Mouse (Mus musculus) heart, postnatal 10 days (tissue): ENCODE data around the gene Tkt. TPM values are rescaled to one million over a fixed set of nuclear protein-coding genes. Genes with fewer than 3 reads are reported as not detected.
"Not testable (repeated sequence)": the region's sequence is repeated elsewhere in the genome, so short reads cannot be mapped to it uniquely, and the experiment has no call there.

Source experiments
- DNase-seq, 2 experiments: peaks; one replicate each; pipeline ENCODE4 v3.0.0; 2021
- intact Hi-C: fragments of 180-260 bp; cut with DNase I; formaldehyde crosslinking; loops from one replicate; pipeline ENCODE4 v1.15.1; 2025
- total RNA-seq, 2 experiments: library from RNA; stranded (reverse); gene quantifications; 2 replicates each; pipeline ENCODE4 v1.2.3; 2021

The Tkt gene
- 100 to 1,000 TPM in 1 of 2 experiments, 10 to 100 TPM in 1; 64.1 to 105 TPM for total RNA-seq

GRCm38 (mm10) chr14:30548131-30548720 is at the start of gene Tkt:
Tkt (plus strand) TSS chr14:30548359.
- intact Hi-C loops, result loop anchor here (2.0 kb wide), 2 partner anchors 27 to 69 kb away; partner anchors contain the start of gene Dcp1a
- peak; percentile 91 to 93 for DNase-seq

GRCm38 (mm10) chr14:30504990-30505389 is 43.2 kb upstream of the Tkt start:
- intact Hi-C loops, result no loop called here
- DNase-seq, result no peak

- intact Hi-C loops, result no loop called here
- DNase-seq, result no peak
These were observed 37.9 kb upstream of the Tkt start for GRCm38 (mm10) chr14:30510214-30510763.

GRCm38 (mm10) chr14:30512896-30513295 is 35.3 kb upstream of the Tkt start:
- DNase-seq, result no peak

GRCm38 (mm10) chr14:30515931-30516723 is 32.0 kb upstream of the Tkt start:
- intact Hi-C loops, result loop anchor here (1.0 kb wide), 1 partner anchor 379 kb away; no protein-coding TSS in a partner anchor
- DNase-seq, result peak in 1 of 2 experiments; percentile 21

More at GRCm38 (mm10) chr14:30512896-30513295, 35.3 kb upstream of the Tkt start:
- intact Hi-C loops, result no loop called here

GRCm38 (mm10) chr14:30519323-30519722 is 28.8 kb upstream of the Tkt start:
- DNase-seq, result no peak
- intact Hi-C loops, result no loop called here

GRCm38 (mm10) chr14:30523356-30523755 is 24.8 kb upstream of the Tkt start:
- no peak for DNase-seq
- intact Hi-C loops, result no loop called here

- intact Hi-C loops, result no loop called here
- no peak for DNase-seq
These were observed 19.8 kb upstream of the Tkt start for GRCm38 (mm10) chr14:30528392-30528791.

GRCm38 (mm10) chr14:30528961-30529360 is 19.2 kb upstream of the Tkt start:
- intact Hi-C loops, result no loop called here
- DNase-seq, result no peak

GRCm38 (mm10) chr14:30529454-30529853 is 18.7 kb upstream of the Tkt start:
- intact Hi-C loops, result no loop called here

GRCm38 (mm10) chr14:30530726-30531269 is 17.4 kb upstream of the Tkt start:
- intact Hi-C loops, result loop anchor here (5.0 kb wide), 1 partner anchor 42 kb away; no protein-coding TSS in a partner anchor
- peak; percentile 55 to 74 for DNase-seq

More at GRCm38 (mm10) chr14:30529454-30529853, 18.7 kb upstream of the Tkt start:
- DNase-seq, result no peak

GRCm38 (mm10) chr14:30531431-30531830 is 16.7 kb upstream of the Tkt start:
- intact Hi-C loops, result loop anchor here (5.0 kb wide), 1 partner anchor 41 kb away; no protein-coding TSS in a partner anchor
- DNase-seq, result no peak

- DNase-seq, result no peak
- intact Hi-C loops, result loop anchor here (5.0 kb wide), 1 partner anchor 40 kb away; no protein-coding TSS in a partner anchor
These were observed 16.3 kb upstream of the Tkt start for GRCm38 (mm10) chr14:30531896-30532295.

GRCm38 (mm10) chr14:30533780-30534450 is 14.2 kb upstream of the Tkt start:
- peak in 1 of 2 experiments; percentile 42 for DNase-seq
- intact Hi-C loops, result loop anchor here (5.0 kb wide), 1 partner anchor 38 kb away; no protein-coding TSS in a partner anchor

- intact Hi-C loops, result no loop called here
- peak; percentile 83 to 85 for DNase-seq
These were observed 6.6 kb upstream of the Tkt start for GRCm38 (mm10) chr14:30541541-30541940.

- DNase-seq, intact Hi-C loops: not testable (repeated sequence)
These were observed 4.8 kb upstream of the Tkt start for GRCm38 (mm10) chr14:30543331-30543730.

- DNase-seq, result peak; percentile 97 to 98
- intact Hi-C loops, result loop anchor here (2.0 kb wide), 2 partner anchors 26 to 70 kb away; partner anchors contain the start of gene Dcp1a
These were observed 1.0 kb downstream of the Tkt start for GRCm38 (mm10) chr14:30548965-30549776.

- intact Hi-C loops, result loop anchor here (2.0 kb wide), 2 partner anchors 25 to 71 kb away; partner anchors contain the start of gene Dcp1a
- peak in 1 of 2 experiments; percentile 45 for DNase-seq
These were observed 1.6 kb downstream of the Tkt start for GRCm38 (mm10) chr14:30549777-30550149.
